Mouse (Mus musculus): ENCODE data around the gene Gh. TPM values are rescaled to one million over a fixed set of nuclear protein-coding genes. Genes with fewer than 3 reads are reported as not detected.

The Gh gene
- polyA plus RNA-seq, 1 experiment from 2014 or later = not detected

DNA sequence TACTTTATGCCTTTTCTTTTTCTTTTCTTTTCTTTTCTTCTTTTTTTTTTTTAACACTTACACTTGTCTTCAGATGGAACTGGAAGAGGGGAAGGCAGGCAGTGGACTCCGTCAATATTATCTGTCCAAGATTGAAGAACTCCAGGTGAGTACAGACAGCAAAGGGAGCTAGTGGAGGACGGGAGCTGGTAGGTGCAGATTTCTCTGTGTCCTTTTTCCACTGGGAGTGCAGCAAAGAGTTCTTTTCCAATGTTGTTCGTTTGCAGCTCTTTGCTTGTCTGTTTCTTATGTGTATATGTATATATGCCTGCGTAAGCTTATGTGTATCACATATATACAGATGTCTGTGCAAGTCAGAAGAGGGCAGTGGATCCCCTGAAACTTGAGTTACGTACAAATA lies 44.9 kb downstream of the Gh start:
- H3K4me1 ChIP-seq (replicated peaks; ENCODE audit: control insufficient read depth, insufficient read depth) = 0 out of 2 replicates have a peak, but pooled peaks cover 2% of the 10 kb centered on the region
- DNase-seq (ENCODE audit: low spot score) (no peak), ATAC-seq (ENCODE audit: low FRiP score, low TSS enrichment) (no peak)
- peak overlapping the region; percentile 79; the same call in 1 of the 2 replicates for H3K27ac ChIP-seq (replicated peaks)
- peak overlapping the region; percentile 70 for H3K9ac ChIP-seq (ENCODE audit: low read length)
- H3K4me3 ChIP-seq (ENCODE audit: low read depth, low read length) = peak overlapping the region; percentile 69
- WGBS = 49% methylated on average over 5 of the region's 5 CpGs
- H3K36me3 ChIP-seq (ENCODE audit: control insufficient read depth, insufficient read depth, low read length) = peaks cover 1% of the 10 kb centered on the region; the same call in 1 of the 2 replicates
- H3K4me2 ChIP-seq (replicated peaks; ENCODE audit: low read depth) = peak overlapping the region; percentile 76
- no peaks in the 10 kb centered on the region for H3K9me3 ChIP-seq (ENCODE audit: control insufficient read depth, low read length)
- no peak for TF ChIP-seq CTCF (IDR thresholded peaks at IDR 0.05; ENCODE audit: low read depth)
- no peak for TF ChIP-seq EP300 (optimal IDR thresholded peaks at IDR 0.05)
- H3K27me3 ChIP-seq (ENCODE audit: control insufficient read depth, insufficient read depth, low read length) = no peaks in the 10 kb centered on the region

DNA sequence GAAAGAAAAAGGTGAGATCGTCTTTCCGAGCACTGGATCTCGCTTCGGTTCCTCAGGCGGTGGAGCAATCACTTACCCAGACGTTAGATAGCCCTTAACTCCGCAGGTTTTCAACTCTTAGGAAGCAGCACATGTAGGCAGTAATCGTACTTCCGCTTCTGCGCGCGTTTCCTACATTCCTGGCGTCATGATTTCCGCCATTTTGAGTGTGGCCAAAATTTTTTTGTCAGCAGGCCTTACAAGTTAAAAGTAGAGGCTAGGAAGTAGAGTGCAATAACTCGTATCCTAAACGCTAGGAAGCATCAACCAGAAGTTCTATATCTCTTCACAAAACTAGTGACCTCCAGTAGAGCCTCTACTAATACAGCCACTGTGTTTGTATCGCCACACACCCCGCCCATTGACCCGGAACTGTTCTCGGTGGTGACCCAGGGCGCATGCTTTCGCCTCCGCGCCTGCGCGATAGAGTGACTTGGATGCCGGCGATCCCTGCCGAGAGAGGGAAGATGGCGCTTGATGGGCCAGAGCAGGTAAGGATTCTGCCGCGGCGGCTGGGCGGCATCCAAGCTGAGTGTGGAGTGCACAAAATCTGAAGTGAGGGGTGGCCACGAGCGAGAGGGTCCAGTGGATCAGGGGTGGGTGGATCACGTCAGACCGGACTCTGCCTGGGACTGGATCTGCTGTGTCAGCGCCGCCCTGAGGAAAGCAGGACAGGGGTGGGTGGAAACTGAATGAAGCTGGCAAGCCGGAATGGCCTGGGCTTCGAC lies 45.8 kb downstream of the Gh start, which contains the start of the genes Ftsj3 and Psmc5:
Gene Ftsj3 (minus strand): TSS at position 395 of the 767 bp plus-strand sequence.
Gene Psmc5 (plus strand): TSS at position 470 of the 767 bp plus-strand sequence.
- DNase-seq (ENCODE audit: low spot score) = peak; percentile 96
- no peaks in the 10 kb centered on the region; the same call in 1 of the 2 replicates for H3K36me3 ChIP-seq (ENCODE audit: control insufficient read depth, insufficient read depth, low read length)
- WGBS = under 1% methylated on average over 42 of the region's 42 CpGs

DNA sequence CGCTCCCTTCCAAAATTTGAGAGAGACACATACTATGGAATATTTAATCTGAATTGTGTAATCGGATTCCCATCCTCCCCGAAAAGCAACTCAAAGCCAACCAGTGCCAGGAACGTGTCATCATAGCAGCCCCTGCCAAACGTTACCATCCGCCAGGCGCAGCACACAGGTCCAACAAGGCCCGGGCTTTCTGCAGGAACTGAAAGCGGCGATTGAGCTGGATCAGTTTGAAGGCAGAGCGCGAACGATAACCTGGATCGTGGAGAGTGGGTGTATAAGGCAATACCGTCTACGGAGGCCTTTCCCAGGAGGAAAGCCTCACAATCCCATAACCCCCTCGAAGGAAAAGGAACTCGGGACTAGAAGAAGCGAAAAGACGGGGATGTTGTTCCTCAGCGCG lies 46.5 kb downstream of the Gh start:
- DNase-seq (ENCODE audit: low spot score) = peak; percentile 50
- 3% methylated on average over 22 of the region's 22 CpGs for WGBS
- H3K4me3 ChIP-seq (ENCODE audit: low read depth, low read length) = peak overlapping the region; percentile 69
- H3K4me1 ChIP-seq (replicated peaks; ENCODE audit: control insufficient read depth, insufficient read depth) = 0 out of 2 replicates have a peak, but pooled peaks cover 2% of the 10 kb centered on the region
- H3K4me2 ChIP-seq (replicated peaks; ENCODE audit: low read depth) = peak overlapping the region; percentile 76
- ATAC-seq (ENCODE audit: low FRiP score, low TSS enrichment) = no peak; the same call in 1 of the 2 replicates
- H3K9me3 ChIP-seq (ENCODE audit: control insufficient read depth, low read length) = no peaks in the 10 kb centered on the region
- TF ChIP-seq EP300 (optimal IDR thresholded peaks at IDR 0.05) = no peak
- TF ChIP-seq CTCF (IDR thresholded peaks at IDR 0.05; ENCODE audit: low read depth) = no peak
- H3K36me3 ChIP-seq (ENCODE audit: control insufficient read depth, insufficient read depth, low read length) = peaks cover 4% of the 10 kb centered on the region
- H3K27ac ChIP-seq (replicated peaks) = peak overlapping the region; percentile 61
- H3K9ac ChIP-seq (ENCODE audit: low read length) = peak overlapping the region; percentile 65
- no peaks in the 10 kb centered on the region for H3K27me3 ChIP-seq (ENCODE audit: control insufficient read depth, insufficient read depth, low read length)

More for the DNA sequence above, 45.8 kb downstream of the Gh start, which contains the start of the genes Ftsj3 and Psmc5:
- Histone ChIP-seq H3K4me3 (ENCODE audit: low read depth, low read length) (peak within 1 kb of the TSS; percentile 69), H3K4me2 (replicated peaks; ENCODE audit: low read depth) (peak within 1 kb of the TSS; percentile 76), H3K27ac (replicated peaks) (peak within 1 kb of the TSS; percentile 79), H3K9ac (ENCODE audit: low read length) (peak within 1 kb of the TSS; percentile 70), H3K4me1 (replicated peaks; ENCODE audit: control insufficient read depth, insufficient read depth) (0 out of 2 replicates have a peak, but pooled peaks cover 2% of the 10 kb centered on the region), H3K9me3 (ENCODE audit: control insufficient read depth, low read length) (no peaks in the 10 kb centered on the region), H3K27me3 (ENCODE audit: control insufficient read depth, insufficient read depth, low read length) (no peaks in the 10 kb centered on the region)
- ATAC-seq (ENCODE audit: low FRiP score, low TSS enrichment) = peak; percentile 96
- TF ChIP-seq EP300 (optimal IDR thresholded peaks at IDR 0.05) (no peak), CTCF (IDR thresholded peaks at IDR 0.05; ENCODE audit: low read depth) (peak; percentile 60)

DNA sequence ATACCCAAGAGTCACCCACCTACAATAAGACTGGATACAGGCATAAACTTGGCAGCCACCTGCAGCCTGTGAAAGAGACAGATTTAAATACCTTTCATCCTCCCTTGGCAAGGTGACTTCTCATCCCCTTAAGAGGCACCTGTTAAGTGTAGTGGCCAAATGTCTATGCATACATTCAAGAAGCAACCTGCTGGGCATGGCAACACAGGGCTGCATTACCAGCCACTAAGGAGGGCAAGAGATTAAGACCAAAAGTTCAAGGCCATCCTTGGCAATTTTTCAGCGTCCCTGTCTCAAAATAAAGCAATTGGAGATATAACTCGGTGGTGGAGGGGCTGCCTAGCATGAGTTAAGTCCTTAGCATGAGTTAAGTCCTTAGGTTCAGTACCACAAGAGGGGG lies 46.9 kb downstream of the Gh start:
- 15% methylated on average over 2 of the region's 2 CpGs for WGBS
- ATAC-seq (ENCODE audit: low FRiP score, low TSS enrichment) = no peak
- peaks cover 9% of the 10 kb centered on the region for H3K36me3 ChIP-seq (ENCODE audit: control insufficient read depth, insufficient read depth, low read length)

More for the DNA sequence above, 46.9 kb downstream of the Gh start:
- 0 out of 2 replicates have a peak, but pooled peaks cover 2% of the 10 kb centered on the region for H3K4me1 ChIP-seq (replicated peaks; ENCODE audit: control insufficient read depth, insufficient read depth)
- DNase-seq (ENCODE audit: low spot score) = no peak
- H3K27me3 ChIP-seq (ENCODE audit: control insufficient read depth, insufficient read depth, low read length) = no peaks in the 10 kb centered on the region
- peak overlapping the region; percentile 76 for H3K4me2 ChIP-seq (replicated peaks; ENCODE audit: low read depth)
- no peaks in the 10 kb centered on the region for H3K9me3 ChIP-seq (ENCODE audit: control insufficient read depth, low read length)
- H3K4me3 ChIP-seq (ENCODE audit: low read depth, low read length) = peak overlapping the region; percentile 69
- no peak overlapping the region; the same call in 1 of the 2 replicates for H3K27ac ChIP-seq (replicated peaks)
- peak overlapping the region; percentile 65 for H3K9ac ChIP-seq (ENCODE audit: low read length)
- TF ChIP-seq EP300 (optimal IDR thresholded peaks at IDR 0.05) (no peak), CTCF (IDR thresholded peaks at IDR 0.05; ENCODE audit: low read depth) (no peak)

Other genes with a start within 250 kb of the Gh start
- 7.6 and 8.1 TPM in 2 replicates for gene Taco1, start 235.8 kb downstream of the Gh start, polyA plus RNA-seq (2015; fragmentation: Nextera tagmentation; extraction: Ambion mirVana)
- gene Map3k3, start 217.3 kb downstream of the Gh start, polyA plus RNA-seq (2015; fragmentation: Nextera tagmentation; extraction: Ambion mirVana) = 8.7 and 10.2 TPM in 2 replicates
- gene Gm10840, start 141.0 kb downstream of the Gh start, polyA plus RNA-seq (2015; fragmentation: Nextera tagmentation; extraction: Ambion mirVana) = not detected in 2 replicates
- 45.3 and 48.7 TPM in 2 replicates for gene Limd2, start 141.0 kb downstream of the Gh start, polyA plus RNA-seq (2015; fragmentation: Nextera tagmentation; extraction: Ambion mirVana)
- gene Strada, start 99.7 kb downstream of the Gh start, polyA plus RNA-seq (2015; fragmentation: Nextera tagmentation; extraction: Ambion mirVana) = 9.9 and 11.8 TPM in 2 replicates
- 51.4 and 52.5 TPM in 2 replicates for gene Ccdc47, start 85.5 kb downstream of the Gh start, polyA plus RNA-seq (2015; fragmentation: Nextera tagmentation; extraction: Ambion mirVana)
- gene Ddx42, start 84.9 kb downstream of the Gh start, polyA plus RNA-seq (2015; fragmentation: Nextera tagmentation; extraction: Ambion mirVana) = 27.2 TPM in 2 replicates
- 24.4 and 24.5 TPM in 2 replicates for gene Ftsj3, start 45.8 kb downstream of the Gh start, polyA plus RNA-seq (2015; fragmentation: Nextera tagmentation; extraction: Ambion mirVana)
- 202 and 206 TPM in 2 replicates for gene Psmc5, start 45.7 kb downstream of the Gh start, polyA plus RNA-seq (2015; fragmentation: Nextera tagmentation; extraction: Ambion mirVana)
- gene Smarcd2, start 28.9 kb downstream of the Gh start, polyA plus RNA-seq (2015; fragmentation: Nextera tagmentation; extraction: Ambion mirVana) = 43.5 and 47.6 TPM in 2 replicates
- 0.07 and 0.10 TPM in 2 replicates for gene Tcam1, start 25.2 kb downstream of the Gh start, polyA plus RNA-seq (2015; fragmentation: Nextera tagmentation; extraction: Ambion mirVana)
- gene Cd79b, start 12.9 kb upstream of the Gh start, polyA plus RNA-seq (2015; fragmentation: Nextera tagmentation; extraction: Ambion mirVana) = 1.9 TPM in 2 replicates
- 0.02 and 0.12 TPM in 2 replicates for gene Scn4a, start 51.4 kb upstream of the Gh start, polyA plus RNA-seq (2015; fragmentation: Nextera tagmentation; extraction: Ambion mirVana)
- gene Prr29, start 63.6 kb upstream of the Gh start, polyA plus RNA-seq (2015; fragmentation: Nextera tagmentation; extraction: Ambion mirVana) = 0.23 and 0.41 TPM in 2 replicates
- 12.7 and 13.2 TPM in 2 replicates for gene Icam2, start 86.2 kb upstream of the Gh start, polyA plus RNA-seq (2015; fragmentation: Nextera tagmentation; extraction: Ambion mirVana)
- 3.0 and 3.7 TPM in 2 replicates for gene Ern1, start 186.0 kb upstream of the Gh start, polyA plus RNA-seq (2015; fragmentation: Nextera tagmentation; extraction: Ambion mirVana)

All from stomach, postnatal 0 days (tissue).